Mouse (Mus musculus) hindbrain, embryonic 16.5 days (tissue): ENCODE results near the gene Adgrl4. TPM values are rescaled to one million over a fixed set of nuclear protein-coding genes. Genes with fewer than 3 reads are reported as not detected.

ENCODE experiments used
- ATAC-seq: fragments of 200-750 bp; cut with Nextera tagmentation; 2 replicates; pipeline ENCODE4 v1.8.0; 2017; ENCODE audit warnings: moderate TSS enrichment, moderate library complexity
- H3K27ac ChIP-seq: fragments of 300-500 bp; sonication (generic); 2 replicates; pipeline ENCODE4 v1.5.1; 2014; ENCODE audit warnings: low read depth, mild to moderate bottlenecking, control low read depth, low read length, moderate library complexity
- H3K27me3 ChIP-seq: fragments of 300-500 bp; sonication (generic); replicated peaks from 2 replicates; pipeline ENCODE4 v1.6.1; 2014; ENCODE audit warnings: low read length; ENCODE audit not compliant: control insufficient read depth, insufficient read depth
- H3K36me3 ChIP-seq: fragments of 300-500 bp; sonication (generic); 2 replicates; pipeline ENCODE4 v1.6.1; 2014; ENCODE audit warnings: mild to moderate bottlenecking, low read length, moderate library complexity, mixed read lengths; ENCODE audit not compliant: control insufficient read depth, insufficient read depth
- H3K4me1 ChIP-seq: fragments of 300-500 bp; sonication (generic); 2 replicates; pipeline ENCODE4 v1.6.1; 2014; ENCODE audit warnings: low read depth, low read length; ENCODE audit not compliant: control insufficient read depth, insufficient read depth
- H3K4me2 ChIP-seq: fragments of 300-500 bp; sonication (generic); 2 replicates; pipeline ENCODE4 v1.6.1; 2014; ENCODE audit warnings: mild to moderate bottlenecking, low read length, control low read depth, moderate library complexity
- H3K4me3 ChIP-seq: fragments of 300-500 bp; sonication (generic); 2 replicates; pipeline ENCODE4 v1.5.1; 2014; ENCODE audit warnings: mild to moderate bottlenecking, low read length, control low read depth, moderate library complexity
- H3K9ac ChIP-seq: fragments of 300-500 bp; sonication (generic); 2 replicates; pipeline ENCODE4 v1.6.1; 2014; ENCODE audit warnings: low read depth, mild to moderate bottlenecking, control low read depth, low read length, moderate library complexity
- H3K9me3 ChIP-seq: fragments of 300-500 bp; sonication (generic); 2 replicates; pipeline ENCODE4 v1.6.1; 2014; ENCODE audit warnings: mild to moderate bottlenecking, low read length, moderate library complexity; ENCODE audit not compliant: control insufficient read depth
- WGBS: fragments of 180-500 bp; shearing (Covaris S2); extraction: QIAGEN DNeasy Blood & Tissue Kit; methylation state at CpG from one replicate; pipeline ENCODE4 v1.1.7; 2014; 5-methylcytosine and 5-hydroxymethylcytosine counted together
- polyA plus RNA-seq: library from polyadenylated mRNA; unstranded; fragments of >200 nt; fragmentation: Nextera tagmentation; extraction: Ambion mirVana; gene quantifications from 2 replicates; pipeline ENCODE4 v1.2.1, GENCODE M21; 2015

The Adgrl4 gene
- polyA plus RNA-seq: 14.7 and 16.0 TPM in 2 replicates

GRCm38 (mm10) chr3:151437693-151438092 is at the start of gene Adgrl4:
Gene Adgrl4, plus strand, starts transcription at chr3:151437887.
- H3K4me1 ChIP-seq: peaks cover 3% of the 10 kb centered on the region; the same call in 1 of the 2 replicates
- peak within 1 kb of the TSS; percentile 23 for H3K4me3 ChIP-seq
- peak; percentile 80 for ATAC-seq
- H3K27me3 ChIP-seq: no peaks in the 10 kb centered on the region
- H3K9ac ChIP-seq: peak within 1 kb of the TSS; percentile 42
- no peaks in the 10 kb centered on the region for H3K9me3 ChIP-seq
- WGBS: 3% methylated on average over 17 of the region's 17 CpGs
- no peaks in the 10 kb centered on the region for H3K36me3 ChIP-seq
- no peak within 1 kb of the TSS for H3K27ac ChIP-seq
- peak within 1 kb of the TSS; percentile 58 for H3K4me2 ChIP-seq

GRCm38 (mm10) chr3:151390912-151391311 is 46.8 kb upstream of the Adgrl4 start:
- H3K4me3 ChIP-seq: no peak overlapping the region
- no peak overlapping the region for H3K4me2 ChIP-seq
- no peaks in the 10 kb centered on the region for H3K9me3 ChIP-seq
- no peaks in the 10 kb centered on the region for H3K27me3 ChIP-seq
- no peaks in the 10 kb centered on the region for H3K36me3 ChIP-seq
- ATAC-seq: no peak
- H3K9ac ChIP-seq: no peak overlapping the region
- H3K4me1 ChIP-seq: no peaks in the 10 kb centered on the region
- H3K27ac ChIP-seq: no peak overlapping the region

- 88% methylated on average over 4 of the region's 4 CpGs for WGBS
- Histone ChIP-seq H3K36me3 (no peaks in the 10 kb centered on the region), H3K9me3 (no peaks in the 10 kb centered on the region), H3K27ac (no peak overlapping the region), H3K4me1 (no peaks in the 10 kb centered on the region), H3K4me3 (no peak overlapping the region), H3K9ac (no peak overlapping the region), H3K4me2 (no peak overlapping the region), H3K27me3 (no peaks in the 10 kb centered on the region)
- no peak for ATAC-seq
These were observed 44.8 kb upstream of the Adgrl4 start for GRCm38 (mm10) chr3:151392891-151393290.

- no peaks in the 10 kb centered on the region for H3K4me1 ChIP-seq
These were observed 44.4 kb upstream of the Adgrl4 start for GRCm38 (mm10) chr3:151393330-151393729.

GRCm38 (mm10) chr3:151399270-151399669 is 38.4 kb upstream of the Adgrl4 start:
- no peaks in the 10 kb centered on the region for H3K4me1 ChIP-seq
- WGBS: 67% methylated on average over 1 of the region's 1 CpGs
- no peaks in the 10 kb centered on the region for H3K27me3 ChIP-seq
- peak; percentile 72; the same call in 1 of the 2 replicates for ATAC-seq
- H3K4me2 ChIP-seq: no peak overlapping the region
- no peak overlapping the region for H3K27ac ChIP-seq
- H3K36me3 ChIP-seq: no peaks in the 10 kb centered on the region
- no peak overlapping the region for H3K4me3 ChIP-seq
- H3K9ac ChIP-seq: no peak overlapping the region
- H3K9me3 ChIP-seq: no peaks in the 10 kb centered on the region

More at GRCm38 (mm10) chr3:151393330-151393729, 44.4 kb upstream of the Adgrl4 start:
- Histone ChIP-seq H3K27me3 (no peaks in the 10 kb centered on the region), H3K9ac (no peak overlapping the region), H3K36me3 (no peaks in the 10 kb centered on the region), H3K4me2 (no peak overlapping the region), H3K27ac (no peak overlapping the region), H3K9me3 (no peaks in the 10 kb centered on the region), H3K4me3 (no peak overlapping the region)
- 97% methylated on average over 1 of the region's 1 CpGs for WGBS
- ATAC-seq: no peak

GRCm38 (mm10) chr3:151411031-151411430 is 26.7 kb upstream of the Adgrl4 start:
- Histone ChIP-seq H3K36me3 (no peaks in the 10 kb centered on the region), H3K27ac (no peak overlapping the region), H3K9ac (no peak overlapping the region), H3K27me3 (no peaks in the 10 kb centered on the region), H3K4me2 (no peak overlapping the region), H3K4me3 (no peak overlapping the region), H3K9me3 (no peaks in the 10 kb centered on the region), H3K4me1 (no peaks in the 10 kb centered on the region)
- WGBS: 69% methylated on average over 2 of the region's 2 CpGs
- ATAC-seq: no peak

GRCm38 (mm10) chr3:151411488-151411887 is 26.2 kb upstream of the Adgrl4 start:
- no peak overlapping the region for H3K4me2 ChIP-seq
- no peak overlapping the region for H3K9ac ChIP-seq
- H3K4me3 ChIP-seq: no peak overlapping the region
- H3K4me1 ChIP-seq: no peaks in the 10 kb centered on the region
- H3K36me3 ChIP-seq: no peaks in the 10 kb centered on the region
- ATAC-seq: no peak
- no peaks in the 10 kb centered on the region for H3K27me3 ChIP-seq
- H3K27ac ChIP-seq: no peak overlapping the region
- no peaks in the 10 kb centered on the region for H3K9me3 ChIP-seq
- 68% methylated on average over 4 of the region's 4 CpGs for WGBS

- H3K9me3 ChIP-seq: no peaks in the 10 kb centered on the region
- H3K27me3 ChIP-seq: no peaks in the 10 kb centered on the region
- no peak overlapping the region for H3K4me2 ChIP-seq
- H3K27ac ChIP-seq: no peak overlapping the region
- no peaks in the 10 kb centered on the region for H3K4me1 ChIP-seq
- H3K36me3 ChIP-seq: no peaks in the 10 kb centered on the region
- H3K4me3 ChIP-seq: no peak overlapping the region
- ATAC-seq: no peak
- H3K9ac ChIP-seq: no peak overlapping the region
These were observed 20.8 kb upstream of the Adgrl4 start for GRCm38 (mm10) chr3:151416931-151417330.

- no peak overlapping the region for H3K4me3 ChIP-seq
- H3K9me3 ChIP-seq: no peaks in the 10 kb centered on the region
- 56% methylated on average over 12 of the region's 12 CpGs for WGBS
- H3K36me3 ChIP-seq: no peaks in the 10 kb centered on the region
- H3K27ac ChIP-seq: no peak overlapping the region
- ATAC-seq: peak; percentile 58; the same call in 1 of the 2 replicates
- peak overlapping the region; percentile 4; the same call in 1 of the 2 replicates for H3K4me2 ChIP-seq
- no peaks in the 10 kb centered on the region for H3K4me1 ChIP-seq
- H3K27me3 ChIP-seq: no peaks in the 10 kb centered on the region
- no peak overlapping the region for H3K9ac ChIP-seq
These were observed 19.8 kb upstream of the Adgrl4 start for GRCm38 (mm10) chr3:151417688-151418572.
